In the genomic region with DNA sequence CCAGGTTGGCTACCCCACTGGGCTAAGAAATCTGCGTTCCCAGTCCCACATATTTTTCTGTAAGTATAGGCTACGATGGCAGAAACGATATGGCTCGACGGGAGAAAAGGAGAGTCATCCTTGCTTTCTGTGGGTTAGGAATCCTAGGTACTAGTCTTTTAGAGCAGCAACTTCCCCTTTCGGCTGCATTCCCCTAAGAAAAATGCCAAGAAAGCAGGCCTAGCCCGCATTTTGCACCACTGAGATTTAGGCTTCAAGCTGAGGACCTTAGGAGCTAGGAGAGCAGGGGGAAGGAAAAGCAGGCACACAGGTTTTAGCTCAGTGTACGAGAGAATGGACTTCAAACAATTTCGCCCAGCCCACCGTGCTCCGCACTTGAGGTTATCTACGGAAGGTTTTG, we compare ENCODE assay signal across 8 mouse cellular contexts. TPM values are rescaled to one million over a fixed set of nuclear protein-coding genes. Genes with fewer than 3 reads are reported as not detected.
DNase-seq lines count a peak whose midpoint lies in the region; ATAC-seq and TF ChIP-seq lines count a peak whose summit lies in the region.

No protein-coding gene starts in this region.

- H3K79me2 ChIP-seq in liver, adult 2 months (ENCODE audit: control insufficient read depth, insufficient read depth, low read length) = no peaks in the 10 kb centered on the region; the same call in 1 of the 2 replicates

- 9% methylated on average over 12 of the region's 12 CpGs for WGBS in liver, adult 2 months
- 37% methylated on average over 12 of the region's 12 CpGs for WGBS in hindbrain, embryonic 13.5 days

- peaks cover 4% of the 10 kb centered on the region for H3K36me3 ChIP-seq in liver, adult 2 months (ENCODE audit: control insufficient read depth, insufficient read depth, low read length)
- H3K36me3 ChIP-seq in hindbrain, embryonic 13.5 days = 0 out of 2 replicates have a peak, but pooled peaks cover 8% of the 10 kb centered on the region

- H3K4me1 ChIP-seq in liver, adult 2 months (ENCODE audit: control insufficient read depth, insufficient read depth, low read length) = peaks cover 6% of the 10 kb centered on the region
- H3K4me1 ChIP-seq in hindbrain, embryonic 13.5 days (replicated peaks) = peaks cover 14% of the 10 kb centered on the region

- H3K4me3 ChIP-seq in liver, adult 2 months (ENCODE audit: insufficient read depth, low read depth, low read length) = peak overlapping the region; percentile 71
- peak overlapping the region; percentile 52 for H3K4me3 ChIP-seq in hindbrain, embryonic 13.5 days

- no peak overlapping the region for H3K27ac ChIP-seq in liver, adult 2 months (replicated peaks; ENCODE audit: insufficient read depth, low read depth, low read length)
- H3K27ac ChIP-seq in hindbrain, embryonic 13.5 days = no peak overlapping the region

- TF ChIP-seq POLR2A in liver, adult 2 months (IDR thresholded peaks at IDR 0.05; ENCODE audit: extremely low read depth, insufficient read depth, low read length) = no peak

- H3K9me3 ChIP-seq in hindbrain, embryonic 13.5 days = no peaks in the 10 kb centered on the region

- no peak for TF ChIP-seq CTCF in liver, adult 2 months (IDR thresholded peaks at IDR 0.05; ENCODE audit: low read depth, low read length)

- no peaks in the 10 kb centered on the region for H3K27me3 ChIP-seq in liver, adult 2 months (ENCODE audit: control insufficient read depth, insufficient read depth, low read length)
- H3K27me3 ChIP-seq in hindbrain, embryonic 13.5 days = no peaks in the 10 kb centered on the region

- no peak for DNase-seq in liver, adult 2 months (ENCODE audit: extremely low read depth, low read depth, low spot score)
- no peak for DNase-seq in liver
- DNase-seq in brain, adult 2 months (ENCODE audit: low read depth, low spot score) = peak; percentile 20
- DNase-seq in lung, postnatal 10 days = peak; percentile 1
- DNase-seq in thymus, postnatal 4 days = peak; percentile 11
- no peak for DNase-seq in spleen, adult 12 weeks (ENCODE audit: low spot score)

- H3K9ac ChIP-seq in liver, adult 2 months (ENCODE audit: low read depth, low read length) = peak overlapping the region; percentile 58
- H3K9ac ChIP-seq in hindbrain, embryonic 13.5 days = peak overlapping the region; percentile 80

- ATAC-seq in hindbrain, embryonic 13.5 days (ENCODE audit: low FRiP score) = no peak
- no peak for ATAC-seq in erythroid progenitor cell, adult 5-6 weeks (replicated peaks; ENCODE audit: low FRiP score, poor library complexity, severe bottlenecking)

- H3K4me2 ChIP-seq in hindbrain, embryonic 13.5 days = peak overlapping the region; percentile 63

RNA-seq across cellular contexts. Expression of a gene that starts 0.9 kb away (rescaled TPM):
- total RNA-seq in liver, adult 2 months (2014; rRNA removed) = 15.7 and 16.3 TPM in 2 replicates
- 3.6 TPM in 2 replicates for polyA plus RNA-seq in liver, adult 2 months (2012; rRNA removed)
- 16.7 and 17.9 TPM in 2 replicates for polyA plus RNA-seq in hindbrain, embryonic 13.5 days (2015; fragmentation: Nextera tagmentation; extraction: Ambion mirVana)
- total RNA-seq in erythroid progenitor cell, adult 5-6 weeks (2015; ENCODE audit: low replicate concordance) = 10.1 and 11.2 TPM in 2 replicates
- 4.8 and 11.3 TPM in 2 replicates for total RNA-seq in erythroid progenitor cell, adult 5-6 weeks (2017; ENCODE audit: low replicate concordance)

Comparison
In these comparisons a context has a peak if more than half of its experiments do, and no peak if none do; other contexts are left out.
1. DNase-seq: peak in brain, adult 2 months (single experiment), lung, postnatal 10 days (single experiment) and thymus, postnatal 4 days (single experiment); none in liver, adult 2 months (single experiment), liver (single experiment) and spleen, adult 12 weeks (single experiment).